Mouse (Mus musculus): ENCODE measurements around the gene Epb41. TPM values are rescaled to one million over a fixed set of nuclear protein-coding genes. Genes with fewer than 3 reads are reported as not detected.

Gene Epb41
- polyA plus RNA-seq, 1 experiment = 34.0 TPM

GRCm38 (mm10) chr4:132066101-132066773 is 8.9 kb downstream of the Epb41 start:
- TF ChIP-seq POLR2A (IDR thresholded peaks at IDR 0.05; ENCODE audit: low read depth, low read length) (no peak), CTCF (IDR thresholded peaks at IDR 0.05; ENCODE audit: borderline replicate concordance, insufficient read depth, low read length) (no peak)
- peaks cover 2% of the 10 kb centered on the region; the same call in 1 of the 2 replicates for H3K4me1 ChIP-seq (ENCODE audit: control insufficient read depth, insufficient read depth, low read length)
- H3K27ac ChIP-seq (ENCODE audit: insufficient read depth, low read length) = no peak overlapping the region
- H3K4me3 ChIP-seq (ENCODE audit: insufficient read depth, low read length) = no peak overlapping the region

GRCm38 (mm10) chr4:132065578-132065977 is 9.5 kb downstream of the Epb41 start:
- Histone ChIP-seq H3K4me3 (ENCODE audit: insufficient read depth, low read length) (no peak overlapping the region), H3K4me1 (ENCODE audit: control insufficient read depth, insufficient read depth, low read length) (peaks cover 2% of the 10 kb centered on the region; the same call in 1 of the 2 replicates), H3K27ac (ENCODE audit: insufficient read depth, low read length) (no peak overlapping the region)
- TF ChIP-seq CTCF (IDR thresholded peaks at IDR 0.05; ENCODE audit: borderline replicate concordance, insufficient read depth, low read length) = no peak
- no peak for TF ChIP-seq POLR2A (IDR thresholded peaks at IDR 0.05; ENCODE audit: low read depth, low read length)

GRCm38 (mm10) chr4:132064550-132064949 is 10.6 kb downstream of the Epb41 start:
- H3K4me3 ChIP-seq (ENCODE audit: insufficient read depth, low read length) = no peak overlapping the region
- peaks cover 2% of the 10 kb centered on the region; the same call in 1 of the 2 replicates for H3K4me1 ChIP-seq (ENCODE audit: control insufficient read depth, insufficient read depth, low read length)
- no peak for TF ChIP-seq CTCF (IDR thresholded peaks at IDR 0.05; ENCODE audit: borderline replicate concordance, insufficient read depth, low read length)
- H3K27ac ChIP-seq (ENCODE audit: insufficient read depth, low read length) = no peak overlapping the region

- Histone ChIP-seq H3K4me1 (ENCODE audit: control insufficient read depth, insufficient read depth, low read length) (peaks cover 2% of the 10 kb centered on the region; the same call in 1 of the 2 replicates), H3K4me3 (ENCODE audit: insufficient read depth, low read length) (no peak overlapping the region), H3K27ac (ENCODE audit: insufficient read depth, low read length) (no peak overlapping the region)
- TF ChIP-seq CTCF (IDR thresholded peaks at IDR 0.05; ENCODE audit: borderline replicate concordance, insufficient read depth, low read length) (no peak), POLR2A (IDR thresholded peaks at IDR 0.05; ENCODE audit: low read depth, low read length) (no peak)
Measured at GRCm38 (mm10) chr4:132062934-132063884, 11.9 kb downstream of the Epb41 start.

GRCm38 (mm10) chr4:132062289-132062688 is 12.8 kb downstream of the Epb41 start:
- Histone ChIP-seq H3K4me3 (ENCODE audit: insufficient read depth, low read length) (no peak overlapping the region), H3K4me1 (ENCODE audit: control insufficient read depth, insufficient read depth, low read length) (peaks cover 2% of the 10 kb centered on the region; the same call in 1 of the 2 replicates), H3K27ac (ENCODE audit: insufficient read depth, low read length) (no peak overlapping the region)
- TF ChIP-seq POLR2A (IDR thresholded peaks at IDR 0.05; ENCODE audit: low read depth, low read length) (no peak), CTCF (IDR thresholded peaks at IDR 0.05; ENCODE audit: borderline replicate concordance, insufficient read depth, low read length) (no peak)

GRCm38 (mm10) chr4:132060040-132060832 is 14.9 kb downstream of the Epb41 start:
- TF ChIP-seq CTCF (IDR thresholded peaks at IDR 0.05; ENCODE audit: borderline replicate concordance, insufficient read depth, low read length) = no peak
- no peak for TF ChIP-seq POLR2A (IDR thresholded peaks at IDR 0.05; ENCODE audit: low read depth, low read length)
- no peak overlapping the region for H3K27ac ChIP-seq (ENCODE audit: insufficient read depth, low read length)
- H3K4me3 ChIP-seq (ENCODE audit: insufficient read depth, low read length) = no peak overlapping the region

GRCm38 (mm10) chr4:132059541-132059940 is 15.6 kb downstream of the Epb41 start:
- TF ChIP-seq CTCF (IDR thresholded peaks at IDR 0.05; ENCODE audit: borderline replicate concordance, insufficient read depth, low read length) (no peak), POLR2A (IDR thresholded peaks at IDR 0.05; ENCODE audit: low read depth, low read length) (no peak)
- Histone ChIP-seq H3K4me3 (ENCODE audit: insufficient read depth, low read length) (no peak overlapping the region), H3K27ac (ENCODE audit: insufficient read depth, low read length) (no peak overlapping the region), H3K4me1 (ENCODE audit: control insufficient read depth, insufficient read depth, low read length) (no peaks in the 10 kb centered on the region)

More at GRCm38 (mm10) chr4:132060040-132060832, 14.9 kb downstream of the Epb41 start:
- no peaks in the 10 kb centered on the region for H3K4me1 ChIP-seq (ENCODE audit: control insufficient read depth, insufficient read depth, low read length)

GRCm38 (mm10) chr4:132057311-132057710 is 17.8 kb downstream of the Epb41 start:
- Histone ChIP-seq H3K4me1 (ENCODE audit: control insufficient read depth, insufficient read depth, low read length) (no peaks in the 10 kb centered on the region), H3K27ac (ENCODE audit: insufficient read depth, low read length) (no peak overlapping the region), H3K4me3 (ENCODE audit: insufficient read depth, low read length) (no peak overlapping the region)
- TF ChIP-seq CTCF (IDR thresholded peaks at IDR 0.05; ENCODE audit: borderline replicate concordance, insufficient read depth, low read length) (no peak), POLR2A (IDR thresholded peaks at IDR 0.05; ENCODE audit: low read depth, low read length) (no peak)

All from embryonic fibroblast, embryonic 13.5 days (primary cell).